Mouse (Mus musculus): ENCODE measurements around the gene Cd163. TPM values are rescaled to one million over a fixed set of nuclear protein-coding genes. Genes with fewer than 3 reads are reported as not detected.
"Not testable (repeated sequence)": the region's sequence is repeated elsewhere in the genome, so short reads cannot be mapped to it uniquely, and the experiment has no call there.

Gene Cd163
- 10 to 100 TPM in 3 of 4 experiments, 1 to 10 TPM in 1; 8.5 to 14.7 (median 11.9) TPM for total RNA-seq (2022)

GRCm38 (mm10) chr6:124304356-124304755 is at the start of gene Cd163:
TSS of gene Cd163 (plus strand) at chr6:124304656.
- DNase-seq (ENCODE audit: low spot score), result no peak

GRCm38 (mm10) chr6:124255721-124256470 is 48.6 kb upstream of the Cd163 start:
- no peak for DNase-seq (ENCODE audit: low spot score)

GRCm38 (mm10) chr6:124260198-124260931 is 44.1 kb upstream of the Cd163 start:
- peak; percentile 43 for DNase-seq (ENCODE audit: low spot score)

GRCm38 (mm10) chr6:124262696-124263095 is 41.8 kb upstream of the Cd163 start:
- DNase-seq (ENCODE audit: low spot score), result peak; percentile 48

- peak; percentile 26 for DNase-seq (ENCODE audit: low spot score)
Observed at GRCm38 (mm10) chr6:124273231-124273880, 31.1 kb upstream of the Cd163 start.

- DNase-seq (ENCODE audit: low spot score), result no peak
Observed at GRCm38 (mm10) chr6:124277641-124278040, 26.8 kb upstream of the Cd163 start.

GRCm38 (mm10) chr6:124278291-124278690 is 26.2 kb upstream of the Cd163 start:
- DNase-seq (ENCODE audit: low spot score), result no peak

- DNase-seq (ENCODE audit: low spot score), result no peak
Observed at GRCm38 (mm10) chr6:124282731-124283130, 21.7 kb upstream of the Cd163 start.

GRCm38 (mm10) chr6:124297378-124297777 is 7.1 kb upstream of the Cd163 start:
- DNase-seq (ENCODE audit: low spot score), result not testable (repeated sequence)

- no peak for DNase-seq (ENCODE audit: low spot score)
Observed at GRCm38 (mm10) chr6:124301447-124302192, 2.8 kb upstream of the Cd163 start.

GRCm38 (mm10) chr6:124308935-124309334 is 4.5 kb downstream of the Cd163 start:
- no peak for DNase-seq (ENCODE audit: low spot score)

- DNase-seq (ENCODE audit: low spot score), result no peak
Observed at GRCm38 (mm10) chr6:124312292-124312691, 7.8 kb downstream of the Cd163 start.

- no peak for DNase-seq (ENCODE audit: low spot score)
Observed at GRCm38 (mm10) chr6:124320371-124320770, 15.9 kb downstream of the Cd163 start.

- DNase-seq (ENCODE audit: low spot score), result no peak
Observed at GRCm38 (mm10) chr6:124321481-124322475, 17.3 kb downstream of the Cd163 start.

GRCm38 (mm10) chr6:124328394-124328991 is 24.0 kb downstream of the Cd163 start:
- DNase-seq (ENCODE audit: low spot score), result no peak

- DNase-seq (ENCODE audit: low spot score), result no peak
Observed at GRCm38 (mm10) chr6:124329622-124330021, 25.2 kb downstream of the Cd163 start.

- no peak for DNase-seq (ENCODE audit: low spot score)
Observed at GRCm38 (mm10) chr6:124345096-124345495, 40.6 kb downstream of the Cd163 start.

- DNase-seq (ENCODE audit: low spot score), result no peak
Observed at GRCm38 (mm10) chr6:124346613-124347012, 42.2 kb downstream of the Cd163 start.

GRCm38 (mm10) chr6:124353246-124353645 is 48.8 kb downstream of the Cd163 start:
- DNase-seq (ENCODE audit: low spot score), result no peak

GRCm38 (mm10) chr6:124358953-124359352 is 54.5 kb downstream of the Cd163 start:
- DNase-seq (ENCODE audit: low spot score), result no peak

Measured in heart, adult 8-10 months (tissue).